Mouse (Mus musculus) forebrain, embryonic 13.5 days (tissue): ENCODE data around the gene Gabra5. TPM values are rescaled to one million over a fixed set of nuclear protein-coding genes. Genes with fewer than 3 reads are reported as not detected.

ENCODE experiments used
- ATAC-seq: fragments of 200-750 bp; cut with Nextera tagmentation; 2 replicates; pipeline ENCODE4 v1.8.0; 2017
- H3K27ac ChIP-seq: fragments of 300-500 bp; sonication (generic); 2 replicates; pipeline ENCODE4 v1.5.1; 2015; ENCODE audit warnings: inconsistent platforms, mild to moderate bottlenecking, moderate library complexity
- H3K27me3 ChIP-seq: fragments of 300-500 bp; sonication (generic); 2 replicates; pipeline ENCODE4 v1.6.1; 2015; ENCODE audit warnings: mild to moderate bottlenecking, inconsistent platforms
- H3K36me3 ChIP-seq: fragments of 300-500 bp; sonication (generic); 2 replicates; pipeline ENCODE4 v1.6.1; 2015; ENCODE audit warnings: mild to moderate bottlenecking, inconsistent platforms; ENCODE audit not compliant: poor library complexity, severe bottlenecking
- H3K4me1 ChIP-seq: fragments of 300-500 bp; sonication (generic); 2 replicates; pipeline ENCODE4 v1.6.1; 2015; ENCODE audit warnings: inconsistent platforms
- H3K4me2 ChIP-seq: fragments of 300-500 bp; sonication (generic); 2 replicates; pipeline ENCODE4 v1.6.1; 2015; ENCODE audit warnings: inconsistent platforms, mild to moderate bottlenecking, moderate library complexity
- H3K4me3 ChIP-seq: fragments of 300-500 bp; sonication (generic); 2 replicates; pipeline ENCODE4 v1.5.1; 2015; ENCODE audit warnings: mild to moderate bottlenecking, inconsistent platforms
- H3K9ac ChIP-seq: fragments of 300-500 bp; sonication (generic); 2 replicates; pipeline ENCODE4 v1.6.1; 2015; ENCODE audit warnings: mild to moderate bottlenecking, inconsistent platforms
- H3K9me3 ChIP-seq: fragments of 300-500 bp; sonication (generic); replicated peaks from 2 replicates; pipeline ENCODE4 v1.6.1; 2016; ENCODE audit warnings: inconsistent platforms
- WGBS: fragments of 180-500 bp; shearing (Covaris S2); methylation state at CpG from one replicate; pipeline ENCODE4 v1.1.7; 2015; 5-methylcytosine and 5-hydroxymethylcytosine counted together
- polyA plus RNA-seq: library from polyadenylated mRNA; unstranded; fragments of >200 nt; fragmentation: Nextera tagmentation; extraction: Ambion mirVana; gene quantifications from 2 replicates; pipeline ENCODE4 v1.2.1, GENCODE M21; 2015

The Gabra5 gene
- polyA plus RNA-seq, 1 experiment from 2014 or later: 5.7 TPM

DNA sequence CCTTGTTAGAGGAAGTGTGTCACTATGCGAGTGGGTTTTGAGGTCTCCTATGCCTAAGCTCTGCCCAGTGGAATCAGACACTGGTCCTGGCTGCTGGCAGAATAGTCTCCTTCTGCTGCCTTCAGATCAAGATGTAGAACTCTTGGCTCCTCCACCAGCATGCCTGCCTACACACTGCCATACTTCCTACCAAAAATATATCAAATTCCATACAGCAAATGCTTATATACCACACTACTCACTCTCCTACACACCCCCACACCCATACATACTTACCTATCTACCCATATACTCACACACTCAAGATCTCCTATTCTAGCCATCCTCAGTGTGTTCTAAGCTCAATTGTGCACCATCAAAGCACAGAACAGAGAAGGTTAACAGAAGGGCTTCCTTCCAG, 38.5 kb downstream of the Gabra5 start:
- H3K9me3 ChIP-seq: no peaks in the 10 kb centered on the region
- WGBS: 100% methylated on average over 1 of the region's 1 CpGs
- H3K4me3 ChIP-seq: no peak overlapping the region
- no peak for ATAC-seq
- no peak overlapping the region for H3K4me2 ChIP-seq
- no peak overlapping the region for H3K9ac ChIP-seq
- no peaks in the 10 kb centered on the region for H3K36me3 ChIP-seq
- H3K4me1 ChIP-seq: no peaks in the 10 kb centered on the region
- no peaks in the 10 kb centered on the region for H3K27me3 ChIP-seq
- H3K27ac ChIP-seq: no peak overlapping the region

DNA sequence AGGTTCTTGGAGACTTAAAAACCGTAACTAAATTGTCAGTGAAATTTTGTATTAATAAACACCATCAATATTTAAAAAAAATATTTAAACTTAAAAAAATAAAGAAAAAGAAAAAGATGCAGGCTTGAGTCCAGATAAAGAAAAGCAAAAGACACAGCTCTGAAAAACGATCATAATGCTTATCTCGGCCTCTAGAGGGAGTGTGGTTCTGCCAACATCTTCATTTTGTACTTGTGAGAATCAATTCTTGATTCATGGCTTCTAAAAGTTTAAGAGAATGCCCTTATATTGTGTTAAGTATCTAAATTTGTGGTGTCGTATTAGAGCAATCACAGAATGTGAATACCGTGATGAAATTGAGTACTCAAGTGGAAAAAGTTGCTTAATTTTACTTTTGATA, 49.5 kb downstream of the Gabra5 start:
- ATAC-seq: no peak
- H3K27me3 ChIP-seq: no peaks in the 10 kb centered on the region
- H3K9ac ChIP-seq: no peak overlapping the region
- no peaks in the 10 kb centered on the region for H3K9me3 ChIP-seq
- 67% methylated on average over 5 of the region's 5 CpGs for WGBS
- H3K27ac ChIP-seq: no peak overlapping the region
- H3K4me3 ChIP-seq: no peak overlapping the region
- no peaks in the 10 kb centered on the region for H3K4me1 ChIP-seq
- H3K4me2 ChIP-seq: no peak overlapping the region
- H3K36me3 ChIP-seq: no peaks in the 10 kb centered on the region

DNA sequence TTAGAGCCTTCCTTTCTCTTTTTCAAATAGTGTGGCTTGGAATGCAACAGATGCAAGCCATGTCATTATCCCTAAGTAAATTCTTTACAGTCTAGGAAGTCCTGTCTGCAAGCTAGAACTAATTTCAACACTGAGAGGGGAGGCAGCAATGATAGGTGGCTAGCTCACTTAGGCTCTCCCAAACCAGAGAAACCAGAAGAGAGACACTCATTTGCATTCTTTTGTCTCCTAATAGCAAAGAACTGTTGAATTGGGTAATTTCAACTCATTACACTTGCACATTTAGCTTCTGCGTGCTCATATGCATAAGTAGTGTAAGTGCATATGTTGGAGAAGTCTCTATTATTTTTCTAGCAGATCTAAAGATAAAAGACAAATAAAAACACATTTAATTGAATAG, 61.6 kb downstream of the Gabra5 start:
- no peaks in the 10 kb centered on the region for H3K9me3 ChIP-seq
- H3K4me1 ChIP-seq: no peaks in the 10 kb centered on the region
- H3K4me2 ChIP-seq: no peak overlapping the region
- no peaks in the 10 kb centered on the region for H3K36me3 ChIP-seq
- peak; percentile 81 for ATAC-seq
- H3K27me3 ChIP-seq: no peaks in the 10 kb centered on the region
- H3K27ac ChIP-seq: no peak overlapping the region
- H3K4me3 ChIP-seq: no peak overlapping the region
- 47% methylated on average over 1 of the region's 1 CpGs for WGBS
- H3K9ac ChIP-seq: no peak overlapping the region

DNA sequence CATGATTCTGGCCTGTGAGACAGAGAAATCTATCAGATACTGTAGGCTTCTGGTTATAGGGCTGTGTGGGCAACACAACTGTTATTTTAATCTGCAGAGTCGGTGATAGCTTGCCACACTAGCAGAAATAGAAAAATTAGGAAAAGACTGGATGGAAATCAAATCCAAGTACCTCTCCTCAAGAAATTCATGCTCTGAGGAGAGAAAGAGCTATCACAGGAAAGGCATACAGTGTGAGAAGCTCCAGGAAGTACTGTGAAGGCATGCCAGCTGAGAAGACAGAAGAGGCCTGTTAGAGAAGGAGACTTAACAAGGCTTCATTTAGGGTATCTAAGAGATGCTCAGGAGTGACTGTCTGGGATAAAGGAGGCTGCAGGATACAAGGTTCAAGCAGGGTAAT, 87.2 kb downstream of the Gabra5 start:
- Histone ChIP-seq H3K4me3 (no peak overlapping the region), H3K9ac (no peak overlapping the region), H3K36me3 (no peaks in the 10 kb centered on the region), H3K4me2 (no peak overlapping the region), H3K9me3 (no peaks in the 10 kb centered on the region), H3K4me1 (no peaks in the 10 kb centered on the region), H3K27me3 (no peaks in the 10 kb centered on the region), H3K27ac (no peak overlapping the region)
- no peak for ATAC-seq
- WGBS: 94% methylated on average over 1 of the region's 1 CpGs

DNA sequence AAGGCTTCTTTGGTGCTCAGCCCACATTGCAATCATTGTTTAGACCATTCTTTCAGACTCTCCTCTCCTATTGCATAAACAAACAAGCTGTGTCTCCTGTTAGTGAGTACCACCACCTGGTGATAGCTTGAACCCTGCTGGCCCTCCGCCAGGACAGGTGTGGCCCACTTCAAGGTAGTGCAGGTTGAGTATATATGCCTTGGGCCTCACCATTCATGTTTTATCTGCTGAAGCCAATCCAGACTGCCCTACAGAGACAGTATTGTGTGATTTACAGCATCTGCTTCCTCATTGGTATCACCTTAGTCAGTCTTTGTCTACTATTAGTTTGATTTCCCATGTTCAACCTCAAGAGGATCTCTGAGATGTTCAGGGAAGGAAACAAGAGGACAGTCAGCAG, 88.8 kb downstream of the Gabra5 start:
- Histone ChIP-seq H3K27ac (no peak overlapping the region), H3K36me3 (no peaks in the 10 kb centered on the region), H3K9me3 (no peaks in the 10 kb centered on the region), H3K27me3 (no peaks in the 10 kb centered on the region), H3K9ac (no peak overlapping the region), H3K4me1 (no peaks in the 10 kb centered on the region), H3K4me2 (no peak overlapping the region), H3K4me3 (no peak overlapping the region)
- ATAC-seq: no peak
- 87% methylated on average over 1 of the region's 1 CpGs for WGBS

DNA sequence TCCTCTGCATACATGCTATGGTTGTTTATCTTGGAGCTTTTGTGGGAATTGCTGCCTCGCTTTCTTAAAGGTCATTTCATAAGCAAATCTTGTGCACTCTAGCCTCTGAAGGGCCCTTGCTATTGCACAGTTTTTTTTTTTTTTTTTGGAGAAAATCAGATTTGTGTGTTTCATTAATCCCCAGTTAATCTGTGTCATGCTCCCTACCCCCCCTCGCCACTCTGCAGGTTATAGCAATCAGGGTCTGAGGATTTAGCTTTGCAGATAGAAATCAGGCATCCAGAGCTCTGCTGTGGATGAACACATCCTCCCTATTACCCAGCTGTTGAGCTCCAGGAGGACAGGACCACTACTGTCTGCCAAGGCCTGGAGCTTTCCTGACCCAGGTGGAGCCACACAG, 90.5 kb downstream of the Gabra5 start, which contains the start of gene Gabrb3:
Gene Gabrb3 (plus strand): TSS at position 301 of the 400 bp plus-strand sequence.
- no peaks in the 10 kb centered on the region for H3K27me3 ChIP-seq
- WGBS: 76% methylated on average over 2 of the region's 2 CpGs
- no peak for ATAC-seq

DNA sequence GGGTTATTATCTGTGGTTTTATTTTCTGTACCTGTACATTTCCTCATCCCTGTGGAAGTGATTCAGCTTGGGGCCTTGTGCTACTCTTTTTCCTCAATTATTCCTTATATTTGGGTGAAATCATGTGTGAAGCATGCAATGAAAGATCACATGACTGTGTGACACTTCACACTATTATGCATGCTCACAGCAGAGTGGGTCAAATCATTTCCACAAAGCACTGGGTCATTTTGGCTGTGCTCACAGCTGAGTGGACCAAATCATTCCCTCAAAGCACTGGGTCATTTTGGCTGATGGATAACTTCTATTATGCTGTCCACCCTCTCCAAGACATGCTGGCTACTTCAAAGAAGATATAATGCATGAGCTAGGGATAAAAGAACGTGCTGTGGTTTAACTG, 97.0 kb downstream of the Gabra5 start:
- Histone ChIP-seq H3K9ac (no peak overlapping the region), H3K9me3 (no peaks in the 10 kb centered on the region), H3K4me1 (no peaks in the 10 kb centered on the region), H3K27ac (no peak overlapping the region), H3K4me3 (no peak overlapping the region), H3K27me3 (no peaks in the 10 kb centered on the region), H3K4me2 (no peak overlapping the region), H3K36me3 (no peaks in the 10 kb centered on the region)
- WGBS: 39% methylated on average over 1 of the region's 1 CpGs
- no peak for ATAC-seq

More for the DNA sequence above, 90.5 kb downstream of the Gabra5 start, which contains the start of gene Gabrb3:
- Histone ChIP-seq H3K4me3 (no peak within 1 kb of the TSS), H3K4me2 (no peak within 1 kb of the TSS), H3K9me3 (no peaks in the 10 kb centered on the region), H3K9ac (no peak within 1 kb of the TSS), H3K4me1 (no peaks in the 10 kb centered on the region), H3K27ac (no peak within 1 kb of the TSS), H3K36me3 (no peaks in the 10 kb centered on the region)

DNA sequence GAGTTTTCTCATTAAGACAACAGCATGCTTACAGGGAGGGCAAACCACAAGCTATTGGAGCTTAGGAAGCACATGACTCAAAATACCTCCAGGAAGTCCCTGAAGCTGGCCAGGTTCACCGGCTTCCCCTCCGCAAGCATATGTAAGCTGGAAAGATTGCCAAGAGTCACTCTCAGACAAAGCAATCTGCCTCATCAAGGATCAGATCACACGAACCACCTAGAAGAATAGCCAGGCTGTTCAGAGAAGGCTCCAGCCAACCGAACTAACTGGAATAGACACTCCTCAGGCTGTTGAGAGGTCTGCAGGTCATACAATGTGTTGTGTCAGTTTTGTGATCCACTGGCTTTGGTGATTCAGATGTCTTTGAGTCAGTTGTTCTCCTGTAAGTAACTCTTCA, 98.7 kb downstream of the Gabra5 start:
- no peak for ATAC-seq
- Histone ChIP-seq H3K4me1 (no peaks in the 10 kb centered on the region), H3K9me3 (no peaks in the 10 kb centered on the region), H3K27ac (no peak overlapping the region), H3K9ac (no peak overlapping the region), H3K4me2 (no peak overlapping the region), H3K4me3 (no peak overlapping the region), H3K36me3 (no peaks in the 10 kb centered on the region), H3K27me3 (no peaks in the 10 kb centered on the region)
- WGBS: 75% methylated on average over 4 of the region's 4 CpGs

DNA sequence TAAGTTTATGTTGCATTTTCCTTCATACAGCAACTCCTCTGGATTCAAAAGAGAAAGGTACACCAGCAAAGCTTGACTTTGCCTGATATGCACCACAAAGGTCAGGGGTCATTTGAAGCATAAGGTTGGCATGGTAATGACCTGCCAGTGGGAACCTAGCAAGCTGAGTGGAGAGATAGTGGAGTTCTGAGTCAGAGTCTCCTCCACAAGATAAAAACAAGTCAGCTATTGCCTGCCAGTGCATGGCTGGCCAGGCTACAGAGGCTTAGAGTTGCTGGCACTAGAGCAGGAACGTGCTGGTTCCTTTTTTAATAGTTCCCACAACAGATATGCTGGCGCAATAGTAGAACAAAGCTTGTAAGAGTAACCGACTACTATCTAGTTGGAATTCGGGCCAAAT, 116.3 kb downstream of the Gabra5 start:
- H3K36me3 ChIP-seq: no peaks in the 10 kb centered on the region
- no peak overlapping the region for H3K4me2 ChIP-seq
- 90% methylated on average over 4 of the region's 4 CpGs for WGBS
- H3K27me3 ChIP-seq: no peaks in the 10 kb centered on the region
- no peak overlapping the region for H3K9ac ChIP-seq
- no peak for ATAC-seq
- no peaks in the 10 kb centered on the region for H3K9me3 ChIP-seq
- no peak overlapping the region for H3K27ac ChIP-seq
- H3K4me3 ChIP-seq: no peak overlapping the region
- 0 out of 2 replicates have a peak, but pooled peaks cover 4% of the 10 kb centered on the region for H3K4me1 ChIP-seq

DNA sequence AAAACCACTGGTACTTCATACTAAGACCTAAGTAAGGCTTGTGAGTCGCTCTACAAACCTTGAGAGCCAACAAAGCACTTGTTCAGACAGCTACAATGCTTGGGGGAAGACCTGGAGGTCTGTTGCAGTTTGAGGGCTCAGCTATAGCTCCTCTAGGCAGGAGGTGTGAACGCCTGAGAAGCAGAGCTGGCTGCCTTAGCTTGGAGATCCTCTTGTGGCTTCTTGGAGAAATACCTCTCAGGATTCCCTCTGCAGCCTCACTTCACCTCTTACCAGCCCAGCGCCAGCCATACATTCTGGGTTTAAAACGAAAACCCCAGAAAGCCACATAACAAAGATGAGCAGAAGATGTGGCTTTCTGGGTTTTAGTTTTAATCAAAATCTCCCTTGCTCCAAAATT, 119.8 kb downstream of the Gabra5 start:
- no peak for ATAC-seq
- Histone ChIP-seq H3K9ac (no peak overlapping the region), H3K27me3 (peaks cover 17% of the 10 kb centered on the region), H3K4me1 (peaks cover 12% of the 10 kb centered on the region; the same call in 1 of the 2 replicates), H3K9me3 (no peaks in the 10 kb centered on the region), H3K4me2 (no peak overlapping the region), H3K27ac (no peak overlapping the region), H3K36me3 (no peaks in the 10 kb centered on the region), H3K4me3 (no peak overlapping the region)
- 52% methylated on average over 4 of the region's 4 CpGs for whole genome bisulfite sequencing

DNA sequence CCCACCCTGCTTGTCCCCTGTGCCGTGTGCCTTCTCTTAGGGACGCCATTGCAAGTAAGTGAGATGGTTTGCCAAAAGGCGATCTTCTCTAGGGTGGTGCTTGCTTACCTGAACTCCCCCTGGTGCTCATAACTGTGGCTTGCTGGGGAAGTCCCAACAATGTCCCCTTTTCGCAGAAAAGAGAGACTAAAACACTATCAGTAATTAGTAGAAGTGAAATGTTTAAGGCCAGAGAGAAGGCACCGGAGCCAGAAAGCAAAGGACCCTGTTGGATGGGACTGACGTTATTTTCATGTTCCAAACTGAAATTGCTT, 122.6 kb downstream of the Gabra5 start:
- Histone ChIP-seq H3K27ac (no peak overlapping the region), H3K27me3 (peaks cover 17% of the 10 kb centered on the region), H3K4me3 (peak overlapping the region; percentile 68), H3K9ac (peak overlapping the region; percentile 71), H3K4me2 (peak overlapping the region; percentile 95), H3K36me3 (no peaks in the 10 kb centered on the region), H3K9me3 (no peaks in the 10 kb centered on the region), H3K4me1 (peaks cover 12% of the 10 kb centered on the region; the same call in 1 of the 2 replicates)
- WGBS: 16% methylated on average over 6 of the region's 6 CpGs
- no peak for ATAC-seq

DNA sequence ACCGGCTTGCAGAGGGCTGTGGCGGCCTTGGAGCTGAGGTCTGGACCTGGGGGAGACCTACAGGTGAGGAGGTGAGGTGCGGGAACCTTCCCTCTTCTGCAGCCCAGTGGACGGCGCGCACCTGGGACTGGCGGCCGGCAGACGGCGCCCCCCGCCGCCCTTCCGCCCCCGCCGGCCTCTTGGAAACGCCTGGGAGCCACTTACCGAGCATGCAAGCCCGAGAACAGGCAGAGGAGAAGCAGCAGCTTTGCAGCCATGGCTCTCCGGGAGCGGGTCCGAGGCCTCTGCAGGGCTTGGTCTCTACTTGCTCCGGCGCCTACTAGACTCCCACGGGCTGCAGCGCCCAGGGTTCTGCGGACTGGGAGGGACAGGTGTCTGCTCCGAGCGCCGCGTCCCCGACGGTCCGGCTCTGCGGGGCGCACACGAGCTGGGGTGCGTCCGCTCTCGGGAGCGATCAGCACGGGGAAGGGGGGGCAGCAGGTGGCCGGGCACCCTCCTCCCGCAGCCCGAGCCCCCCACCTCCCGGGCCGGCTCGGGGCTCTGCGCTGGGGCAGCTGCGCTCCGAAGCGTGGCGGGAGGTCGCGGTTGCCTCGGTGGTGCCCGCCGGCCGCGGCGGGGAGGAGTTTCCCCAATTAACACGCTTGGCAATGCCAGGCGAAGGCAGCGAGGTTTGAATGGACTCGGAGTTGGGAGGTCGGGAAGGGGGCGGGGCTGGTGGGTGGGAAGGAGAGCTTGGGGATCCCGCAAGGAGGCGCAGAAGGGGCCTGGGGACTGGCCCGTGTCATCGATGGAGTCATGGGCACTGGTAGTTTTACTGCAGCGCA, 123.1 kb downstream of the Gabra5 start, which contains the start of gene Gabrg3:
Gene Gabrg3 (minus strand): TSS at position 672 of the 824 bp plus-strand sequence.
- Histone ChIP-seq H3K27ac (no peak within 1 kb of the TSS), H3K9me3 (no peaks in the 10 kb centered on the region), H3K4me1 (peaks cover 12% of the 10 kb centered on the region; the same call in 1 of the 2 replicates), H3K9ac (peak within 1 kb of the TSS; percentile 71), H3K4me3 (peak within 1 kb of the TSS; percentile 68), H3K4me2 (peak within 1 kb of the TSS; percentile 95), H3K27me3 (peaks cover 17% of the 10 kb centered on the region), H3K36me3 (no peaks in the 10 kb centered on the region)
- under 1% methylated on average over 55 of the region's 71 CpGs for WGBS
- peak; percentile 85 for ATAC-seq

DNA sequence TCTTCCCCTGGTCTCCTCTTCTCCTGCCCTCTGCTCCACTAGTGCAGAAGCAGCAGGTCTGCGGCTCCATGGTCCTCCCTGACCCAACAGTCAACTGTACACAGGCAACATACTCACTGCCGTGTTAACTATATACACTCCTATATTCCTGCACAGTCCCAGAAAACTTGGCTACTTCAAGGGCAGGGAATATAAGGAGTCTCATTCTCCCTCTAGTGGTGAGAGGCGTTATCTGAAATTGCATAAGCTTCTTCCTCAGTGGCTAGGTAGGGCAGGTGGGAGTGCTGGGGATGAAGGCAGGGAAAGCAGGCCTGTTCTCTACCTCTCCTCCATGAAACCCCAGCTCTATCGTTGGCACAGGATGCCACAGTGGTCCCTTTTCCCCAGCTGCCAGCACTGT, 125.7 kb downstream of the Gabra5 start:
- WGBS: 34% methylated on average over 4 of the region's 4 CpGs
- Histone ChIP-seq H3K4me3 (no peak overlapping the region), H3K4me2 (no peak overlapping the region), H3K9me3 (no peaks in the 10 kb centered on the region), H3K27me3 (peaks cover 17% of the 10 kb centered on the region), H3K4me1 (peaks cover 9% of the 10 kb centered on the region; the same call in 1 of the 2 replicates), H3K9ac (no peak overlapping the region), H3K27ac (no peak overlapping the region), H3K36me3 (no peaks in the 10 kb centered on the region)
- peak; percentile 53 for ATAC-seq
